Mouse (Mus musculus) retina, postnatal 1 day (tissue): ENCODE results near the gene Tnxb.
"Not testable (repeated sequence)": the region's sequence is repeated elsewhere in the genome, so short reads cannot be mapped to it uniquely, and the experiment has no call there.

Source experiments
- DNase-seq: peaks from one replicate; pipeline ENCODE4 v3.0.0-alpha.2; 2012

Gene Tnxb

DNA sequence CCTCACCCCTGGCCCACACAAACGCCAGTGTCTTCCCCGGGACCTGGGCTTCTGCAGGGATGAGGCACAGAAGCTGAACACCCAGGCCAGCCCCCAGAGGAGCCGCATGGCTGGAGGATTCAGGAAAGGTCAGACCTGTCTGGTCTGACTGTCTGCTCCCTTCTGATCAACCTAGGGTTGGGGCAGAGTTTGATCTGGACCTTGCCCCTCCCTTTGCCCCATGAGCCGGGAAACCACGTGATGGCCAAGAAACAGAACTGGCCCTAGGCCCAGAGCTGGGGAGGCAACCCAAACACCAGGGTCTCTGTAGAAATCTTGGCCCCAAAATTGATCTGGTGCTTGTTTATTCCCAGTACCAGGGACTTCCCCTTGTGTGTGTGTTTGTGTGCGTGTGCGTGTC is 73.4 kb downstream of the Tnxb start, which contains the start of gene C4b:
Gene C4b, minus strand, starts transcription at position 164 of the 400 bp plus-strand sequence.
- no peak for DNase-seq

DNA sequence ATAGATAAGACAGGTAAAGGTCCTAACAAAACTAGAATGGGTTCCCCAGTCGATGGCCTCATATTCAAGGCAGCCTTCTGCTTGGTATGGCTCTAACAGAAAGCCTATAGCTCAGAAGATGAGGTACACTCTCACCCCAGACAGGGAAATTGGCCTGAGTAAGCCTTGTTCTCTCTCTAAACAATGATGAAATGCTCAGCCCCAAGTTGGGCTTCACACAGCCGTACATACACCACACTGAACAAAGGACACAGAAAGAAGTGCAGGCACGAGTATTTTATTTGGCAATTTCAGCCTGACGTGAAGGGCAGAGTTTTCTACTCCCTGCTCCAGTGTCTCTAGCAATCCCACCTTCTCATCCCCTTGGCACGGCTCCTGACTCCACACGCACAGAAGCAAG is 73.9 kb downstream of the Tnxb start:
- DNase-seq, result no peak

DNA sequence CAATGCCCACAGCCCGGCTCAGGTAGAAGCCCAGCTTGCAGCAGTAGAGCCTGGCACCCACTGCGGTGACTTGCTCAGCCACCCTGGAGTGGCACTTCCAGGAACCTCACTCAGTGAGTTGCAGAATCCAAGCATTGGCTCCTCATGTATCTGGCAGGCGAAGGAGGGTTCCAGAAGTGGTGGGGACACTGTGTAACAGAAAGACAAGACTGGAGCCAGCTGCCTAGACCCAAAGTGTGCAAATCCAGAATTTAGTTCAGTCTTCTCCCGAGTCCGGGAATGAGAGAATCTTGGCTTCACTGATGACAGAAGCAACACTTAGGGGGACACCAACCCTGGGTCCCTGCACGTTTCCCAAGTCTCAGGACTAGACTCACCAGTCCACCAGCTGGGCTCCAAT is 74.3 kb downstream of the Tnxb start:
- DNase-seq, result not testable (repeated sequence)

DNA sequence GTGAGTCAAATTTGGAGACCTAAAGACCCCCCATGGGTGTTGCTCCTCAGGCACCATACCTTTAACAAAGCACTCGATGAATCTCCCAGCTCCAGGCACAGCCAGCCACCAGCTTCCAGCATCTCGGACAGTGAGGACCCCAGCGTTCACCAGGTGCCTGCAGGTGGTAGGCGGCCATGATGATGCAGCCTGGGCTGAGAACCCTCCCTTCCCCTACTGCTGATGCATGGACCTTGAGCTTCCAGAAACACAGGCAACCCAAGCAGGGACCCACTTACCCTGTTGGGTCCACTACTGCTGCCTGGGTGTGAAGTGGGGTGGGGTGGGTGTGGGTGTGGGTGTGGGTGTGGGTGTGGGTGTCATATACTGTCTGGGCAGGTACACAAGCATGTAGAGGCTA is 74.8 kb downstream of the Tnxb start:
- not testable (repeated sequence) for DNase-seq

GRCm38 (mm10) chr17:34746531-34746930 is 76.2 kb downstream of the Tnxb start:
- no peak for DNase-seq

- no peak for DNase-seq
Measured at GRCm38 (mm10) chr17:34761471-34761870, 91.1 kb downstream of the Tnxb start.
